Mouse (Mus musculus) C2C12 (cell line): ENCODE results near the gene Cfap74.

ENCODE experiments used
- CTCF ChIP-seq: IDR thresholded peaks from one replicate; pipeline ENCODE4 v1.5.1; 2011; ENCODE audit not compliant: control insufficient read depth, insufficient read depth, insufficient read length
- FOSL1 ChIP-seq: IDR thresholded peaks from one replicate; pipeline ENCODE4 v1.8.0; 2011; ENCODE audit warnings: mild to moderate bottlenecking, low read length; ENCODE audit not compliant: poor library complexity, insufficient read depth, severe bottlenecking
- MYOD1 ChIP-seq: IDR thresholded peaks from one replicate; pipeline ENCODE4 v1.6.1; 2011; ENCODE audit warnings: low read depth; ENCODE audit not compliant: control insufficient read depth, insufficient read length

- TF ChIP-seq CTCF: no peak
- no peak for TF ChIP-seq MYOD1
- no peak for TF ChIP-seq FOSL1
These were observed 7.9 kb upstream of the Cfap74 start for GRCm38 (mm10) chr4:155401121-155401520.
